Mouse (Mus musculus): ENCODE data around the gene Prune1.

Prune1 gene

DNA sequence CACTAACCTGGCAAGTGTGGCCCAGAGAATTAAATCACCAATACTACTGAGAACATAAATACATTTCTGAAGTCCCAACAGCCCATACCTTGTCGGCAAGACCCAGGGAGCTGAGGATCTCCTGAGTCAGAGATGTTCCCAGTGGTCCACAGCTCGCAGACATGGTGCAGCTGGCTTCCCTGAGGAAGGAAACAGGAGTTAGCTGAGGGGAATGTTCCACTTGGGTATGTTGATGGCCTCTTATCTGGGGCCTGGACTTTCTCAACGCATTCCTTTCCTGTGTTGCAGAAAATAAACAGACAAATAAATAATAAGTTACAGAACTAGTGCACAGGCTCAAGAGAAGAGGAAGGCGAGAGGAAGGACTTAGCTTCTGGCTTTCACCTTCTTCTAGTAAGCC is 24.4 kb upstream of the Prune1 start:
- DNase-seq (ENCODE audit: low read depth, low spot score): no peak

DNA sequence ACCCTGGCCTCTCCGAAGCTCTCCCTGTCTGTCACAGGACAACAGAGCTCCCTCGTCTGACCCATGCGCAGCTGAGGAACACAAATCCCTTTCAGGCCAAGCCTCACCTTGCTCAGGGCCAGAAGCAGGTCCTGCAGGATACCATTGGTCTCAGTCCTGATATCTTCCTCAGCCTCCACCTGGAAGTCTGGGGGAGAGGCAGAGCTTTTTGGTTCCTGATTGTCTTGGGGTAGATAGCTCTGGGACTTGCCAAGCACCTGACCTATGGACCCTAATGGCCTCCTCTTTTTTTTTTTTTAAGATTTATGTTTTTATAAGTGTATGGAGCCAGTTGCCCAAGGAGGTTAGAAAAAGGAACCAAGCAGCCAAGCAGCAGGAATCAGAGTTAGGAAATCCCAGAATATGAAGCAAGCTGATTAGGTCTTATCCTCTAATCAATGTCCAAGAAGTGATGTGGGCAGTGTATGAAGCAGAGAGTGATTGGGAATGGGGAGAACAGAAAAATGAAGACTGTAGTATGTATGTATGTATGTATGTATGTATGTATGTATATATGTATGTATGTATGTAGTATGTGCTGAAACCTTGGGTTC is 19.4 kb upstream of the Prune1 start:
- DNase-seq (ENCODE audit: low read depth, low spot score): no peak

DNA sequence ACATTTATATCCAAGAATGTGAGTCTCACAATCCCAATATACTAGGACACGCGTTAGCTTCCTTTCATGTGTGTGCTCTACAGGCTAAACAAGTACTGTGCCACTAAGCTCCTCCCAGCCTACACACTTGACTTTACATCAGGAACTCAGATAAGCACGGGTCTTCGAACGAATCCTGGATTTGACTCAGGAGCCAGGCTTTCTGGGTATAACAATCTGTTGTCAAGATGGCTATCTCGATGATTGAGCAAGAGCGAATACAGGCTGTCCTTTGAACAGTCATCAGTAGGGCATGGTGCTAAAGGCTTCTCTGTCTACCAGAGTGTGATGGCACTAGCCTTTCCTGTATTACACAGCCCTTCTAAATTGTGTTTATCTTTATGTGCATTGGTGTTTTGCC is 16.1 kb upstream of the Prune1 start:
- DNase-seq (ENCODE audit: low read depth, low spot score): no peak

DNA sequence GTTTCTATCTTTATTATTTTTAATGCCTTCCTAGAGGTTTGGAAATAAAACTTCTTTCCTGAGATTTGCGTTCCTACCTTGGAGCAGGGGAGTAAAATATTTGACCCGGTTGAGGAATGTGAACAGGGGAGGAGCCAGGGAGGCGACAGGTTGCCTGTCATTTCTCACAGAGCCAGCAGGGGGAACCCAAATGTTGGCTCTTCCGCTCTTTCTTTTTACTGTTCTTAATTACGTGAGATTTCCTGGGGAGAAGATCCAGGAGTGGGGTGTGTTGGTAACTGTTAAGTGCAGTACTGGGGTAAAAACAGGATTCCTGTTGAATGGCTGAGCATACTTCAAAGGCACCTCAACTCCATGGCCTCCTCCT is 14.2 kb upstream of the Prune1 start:
- no peak for DNase-seq (ENCODE audit: low read depth, low spot score)

DNA sequence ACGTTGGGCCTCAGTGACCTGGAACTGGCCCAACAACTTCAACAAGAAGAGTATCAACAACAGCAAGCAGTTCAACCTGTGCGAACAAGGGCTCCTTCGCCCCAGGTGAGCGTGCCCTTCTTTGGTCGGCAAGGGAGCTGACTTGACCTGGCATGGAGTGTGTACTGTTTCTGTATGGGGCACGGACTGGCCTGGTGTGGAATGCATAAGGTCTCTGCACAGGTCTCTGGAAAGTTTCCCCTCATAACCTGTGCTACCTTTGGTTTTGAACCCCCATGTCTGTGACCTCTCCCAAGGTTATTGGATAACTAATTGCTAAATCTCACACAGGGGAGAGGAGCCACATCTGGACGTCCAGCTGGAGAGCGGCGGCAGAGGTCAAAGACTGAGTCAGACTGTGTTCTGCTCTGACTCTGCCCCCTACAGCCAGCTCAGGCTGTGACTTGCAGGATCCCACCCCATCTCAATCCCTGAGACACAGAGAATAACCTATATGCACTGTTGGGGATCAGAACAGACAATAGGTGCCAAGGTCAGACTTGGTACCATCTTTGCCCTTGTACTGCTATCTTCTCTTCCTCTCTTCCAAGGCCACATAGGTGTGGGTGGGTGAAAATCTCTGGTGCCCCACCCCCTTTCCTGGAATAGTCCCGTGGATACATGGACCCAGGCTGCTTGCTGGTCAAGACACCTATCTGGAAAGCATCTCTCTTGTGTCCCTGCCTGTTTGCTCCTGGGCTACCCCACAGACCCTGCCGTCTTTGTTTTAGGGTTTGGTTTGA is 13.6 kb upstream of the Prune1 start:
- DNase-seq (ENCODE audit: low read depth, low spot score): no peak

DNA sequence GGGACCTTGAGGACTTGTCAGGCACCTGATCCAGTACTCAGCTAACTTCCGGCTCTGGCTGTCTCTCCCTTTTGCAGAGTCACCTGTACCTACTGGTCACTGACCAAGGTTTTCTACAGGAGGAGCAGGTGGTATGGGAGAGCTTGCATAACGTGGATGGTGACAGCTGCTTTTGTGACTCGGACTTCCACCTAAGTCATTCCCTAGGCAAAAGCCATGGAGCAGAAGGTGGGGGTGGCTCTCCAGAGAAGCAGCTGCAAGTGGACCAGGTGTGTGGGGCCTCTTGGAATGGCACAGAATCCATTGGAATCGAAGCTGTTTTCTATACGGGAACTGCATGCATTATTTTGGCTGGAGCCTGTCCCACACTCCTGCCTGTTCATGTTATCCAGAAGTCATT is 12.8 kb upstream of the Prune1 start:
- no peak for DNase-seq (ENCODE audit: low read depth, low spot score)

DNA sequence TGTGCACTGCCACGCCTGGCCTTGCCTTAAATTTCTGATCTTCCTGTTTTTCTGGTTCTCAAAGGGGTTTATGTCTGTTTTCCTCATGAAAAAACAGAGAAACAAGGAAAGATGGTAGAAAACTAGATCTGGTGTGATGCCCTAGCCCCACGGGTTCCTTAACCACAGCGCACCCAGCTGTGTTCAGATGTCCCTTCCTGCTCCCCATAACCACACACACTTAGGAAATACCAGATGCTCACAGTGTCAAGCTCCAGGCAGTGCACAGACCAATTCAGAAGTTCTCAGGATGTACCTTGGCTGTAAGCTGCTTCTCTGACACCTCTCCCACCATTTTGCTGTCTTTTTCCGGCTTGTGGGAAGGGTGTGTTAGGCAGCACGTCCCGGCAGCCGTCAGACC is 12.4 kb upstream of the Prune1 start:
- DNase-seq (ENCODE audit: low read depth, low spot score): no peak

DNA sequence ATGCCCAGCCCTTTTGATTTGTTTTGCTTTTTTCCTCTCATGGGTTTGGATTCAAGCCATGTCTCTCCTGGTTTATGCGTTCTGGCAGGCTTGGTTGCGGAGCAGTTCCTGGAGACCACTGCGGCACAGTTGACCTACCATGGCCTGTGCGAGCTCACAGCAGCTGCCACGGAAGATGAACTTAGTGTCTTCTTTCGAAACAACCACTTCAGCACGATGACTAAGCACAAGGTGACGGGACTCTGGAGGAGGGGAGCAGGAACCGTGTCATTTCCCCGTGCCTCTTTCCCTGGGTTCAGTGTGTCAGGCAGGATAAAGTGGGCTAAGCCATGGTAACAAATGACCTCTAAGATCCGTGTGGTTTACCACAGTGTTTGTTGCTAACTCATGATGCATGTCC is 11.7 kb upstream of the Prune1 start:
- DNase-seq (ENCODE audit: low read depth, low spot score): no peak

DNA sequence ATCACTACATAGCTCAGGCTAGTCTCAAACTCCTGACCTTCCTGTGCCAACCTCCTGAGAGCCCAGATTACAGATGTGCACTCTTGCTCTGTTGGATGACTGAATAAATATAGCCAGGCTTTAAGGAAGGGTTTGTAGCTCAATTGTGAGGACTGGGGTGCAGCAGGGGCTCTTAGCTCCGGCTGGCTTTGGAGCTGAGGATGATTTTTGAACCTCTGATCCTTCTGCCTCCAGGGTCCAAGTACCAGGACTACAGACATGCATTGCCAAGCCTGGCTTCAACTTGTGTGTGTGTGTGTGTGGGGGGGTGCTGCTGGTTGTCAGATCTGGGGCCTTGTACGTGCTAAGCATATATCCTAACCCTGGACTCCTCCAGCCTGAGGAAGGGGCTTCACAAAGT is 11.0 kb upstream of the Prune1 start:
- DNase-seq (ENCODE audit: low read depth, low spot score): no peak

DNA sequence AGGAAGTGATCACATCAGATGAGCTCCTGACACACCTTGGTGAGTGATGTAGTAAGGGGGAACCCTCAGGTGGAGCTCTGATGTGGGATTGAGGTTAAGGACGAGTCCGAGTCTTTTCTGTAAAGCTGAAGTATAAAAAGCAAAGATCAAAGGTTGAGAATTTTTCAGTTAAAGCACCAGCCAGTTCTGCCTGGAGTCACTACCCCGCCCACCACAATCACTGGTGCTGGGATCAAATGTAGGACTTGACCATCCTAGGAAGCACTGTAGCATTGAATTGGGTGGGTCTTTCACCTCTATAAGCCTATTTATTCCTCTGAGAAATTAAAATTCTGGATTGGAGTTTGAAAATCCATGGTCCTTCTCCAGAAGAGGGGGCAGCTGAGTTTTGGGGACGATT is 9.2 kb upstream of the Prune1 start:
- no peak for DNase-seq (ENCODE audit: low read depth, low spot score)

DNA sequence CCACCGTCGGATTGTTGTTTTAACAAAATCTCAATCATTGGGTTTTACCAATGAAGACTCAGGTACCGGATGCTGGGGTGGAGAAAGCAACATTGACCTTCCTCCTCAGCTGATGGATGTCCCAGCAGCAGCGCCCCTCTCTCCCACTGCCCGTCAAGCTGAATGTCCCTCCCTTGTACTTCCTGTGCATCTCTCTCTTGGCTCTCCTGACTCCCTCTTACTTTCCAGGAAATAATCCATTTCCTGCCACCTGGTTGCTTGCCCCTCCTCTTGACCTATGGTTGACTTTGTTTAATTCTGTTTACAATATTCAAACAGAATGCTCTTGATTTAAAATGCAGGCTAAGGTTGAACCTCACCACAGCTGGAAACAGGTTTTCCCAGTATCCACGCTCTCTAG is 8.3 kb upstream of the Prune1 start:
- DNase-seq (ENCODE audit: low read depth, low spot score): no peak

DNA sequence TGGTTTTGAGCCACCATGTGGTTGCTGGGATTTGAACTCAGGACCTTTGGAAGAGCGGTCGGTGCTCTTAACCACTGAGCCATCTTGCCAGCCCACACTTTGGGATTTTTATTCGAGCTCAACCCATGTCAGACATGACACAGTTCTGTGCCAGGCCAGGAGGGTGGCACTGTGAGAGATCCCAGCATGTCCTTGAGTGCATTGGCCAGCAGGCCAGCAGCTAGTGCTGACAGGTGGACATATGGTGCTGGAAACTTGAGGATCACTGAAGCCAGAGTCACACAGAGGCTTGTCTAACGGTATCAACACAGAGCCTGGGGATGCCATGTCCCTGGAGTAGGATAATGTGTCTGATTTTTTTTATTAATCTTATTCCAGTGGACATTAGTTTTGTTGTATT is 7.5 kb upstream of the Prune1 start:
- DNase-seq (ENCODE audit: low read depth, low spot score): no peak

DNA sequence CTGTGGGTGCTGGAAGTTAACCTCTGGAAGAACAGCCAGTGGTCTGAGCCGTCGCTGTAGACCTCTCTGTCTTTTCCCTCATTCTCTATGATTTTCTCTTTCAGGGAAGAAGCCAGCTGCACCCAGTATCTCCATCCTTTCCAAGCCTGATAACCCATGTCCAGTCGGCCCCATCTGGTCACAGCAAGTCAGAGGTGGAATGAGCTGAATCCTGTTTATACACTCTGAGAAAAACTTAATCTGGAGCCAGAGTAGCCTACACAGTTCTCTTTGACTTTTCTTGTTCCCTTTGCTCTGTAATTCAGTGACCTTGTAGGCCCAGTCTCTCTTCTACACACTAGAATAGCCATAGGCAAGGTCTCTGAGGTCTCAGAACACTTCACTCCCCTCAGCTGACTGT is 5.7 kb upstream of the Prune1 start:
- no peak for DNase-seq (ENCODE audit: low read depth, low spot score)

DNA sequence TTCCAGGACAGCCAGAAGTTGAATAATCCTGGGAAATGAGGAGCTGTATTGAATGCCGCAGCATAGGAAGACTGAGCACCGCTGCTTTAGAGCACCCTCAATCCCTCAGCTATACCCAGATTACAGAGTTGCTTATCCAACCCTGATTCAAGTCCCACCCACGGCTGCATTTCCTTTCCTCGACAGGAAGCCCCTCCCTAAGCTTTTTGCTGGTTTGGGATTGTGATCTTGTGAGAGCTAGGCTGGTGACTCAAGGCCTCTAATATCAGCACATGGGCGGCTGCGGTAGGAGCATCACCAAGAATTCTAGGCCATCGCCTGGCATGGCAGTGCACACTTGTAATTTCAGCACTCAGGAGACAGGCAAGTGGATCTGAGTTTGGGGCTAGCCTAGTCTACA is 4.6 kb upstream of the Prune1 start:
- no peak for DNase-seq (ENCODE audit: low read depth, low spot score)

DNA sequence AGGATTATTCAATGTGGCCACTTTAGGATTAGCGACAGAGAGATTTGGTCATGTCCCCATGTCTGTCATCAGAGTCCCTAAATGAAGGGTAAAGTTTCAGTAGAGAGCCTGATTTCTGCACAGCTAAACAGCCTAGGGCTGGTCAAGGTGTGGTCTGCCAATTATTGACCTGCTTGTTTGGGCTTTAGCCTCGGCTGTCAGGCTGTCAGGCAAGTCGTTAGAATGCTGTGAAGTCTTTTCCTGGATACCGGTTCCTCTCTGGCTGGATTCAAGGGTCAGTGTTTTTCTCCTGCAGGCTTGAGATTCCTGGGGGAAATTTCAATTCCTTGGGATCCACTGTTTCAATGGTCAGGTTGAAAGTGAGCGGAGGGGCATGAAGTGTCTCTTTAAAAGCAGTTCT is 4.1 kb upstream of the Prune1 start:
- no peak for DNase-seq (ENCODE audit: low read depth, low spot score)

DNA sequence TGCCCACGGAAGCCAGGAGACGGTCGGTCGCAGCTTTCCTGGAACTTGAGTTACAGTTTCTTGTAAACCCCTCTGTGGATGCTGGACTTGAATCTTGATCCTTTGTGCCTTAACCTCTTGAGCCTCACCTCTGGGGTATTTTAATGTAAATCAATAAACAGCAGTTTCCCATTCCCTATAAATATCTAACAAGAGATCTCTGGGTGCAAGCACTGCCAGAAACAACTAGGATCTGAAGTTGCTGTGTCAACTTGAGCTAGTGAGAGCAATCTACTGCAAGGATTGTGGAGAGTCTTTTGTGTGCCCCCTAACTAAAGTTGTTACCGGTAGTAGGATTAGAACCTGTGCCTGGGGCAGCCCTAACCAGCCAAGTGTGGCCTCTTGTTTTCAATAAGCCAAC is 3.5 kb upstream of the Prune1 start:
- no peak for DNase-seq (ENCODE audit: low read depth, low spot score)

DNA sequence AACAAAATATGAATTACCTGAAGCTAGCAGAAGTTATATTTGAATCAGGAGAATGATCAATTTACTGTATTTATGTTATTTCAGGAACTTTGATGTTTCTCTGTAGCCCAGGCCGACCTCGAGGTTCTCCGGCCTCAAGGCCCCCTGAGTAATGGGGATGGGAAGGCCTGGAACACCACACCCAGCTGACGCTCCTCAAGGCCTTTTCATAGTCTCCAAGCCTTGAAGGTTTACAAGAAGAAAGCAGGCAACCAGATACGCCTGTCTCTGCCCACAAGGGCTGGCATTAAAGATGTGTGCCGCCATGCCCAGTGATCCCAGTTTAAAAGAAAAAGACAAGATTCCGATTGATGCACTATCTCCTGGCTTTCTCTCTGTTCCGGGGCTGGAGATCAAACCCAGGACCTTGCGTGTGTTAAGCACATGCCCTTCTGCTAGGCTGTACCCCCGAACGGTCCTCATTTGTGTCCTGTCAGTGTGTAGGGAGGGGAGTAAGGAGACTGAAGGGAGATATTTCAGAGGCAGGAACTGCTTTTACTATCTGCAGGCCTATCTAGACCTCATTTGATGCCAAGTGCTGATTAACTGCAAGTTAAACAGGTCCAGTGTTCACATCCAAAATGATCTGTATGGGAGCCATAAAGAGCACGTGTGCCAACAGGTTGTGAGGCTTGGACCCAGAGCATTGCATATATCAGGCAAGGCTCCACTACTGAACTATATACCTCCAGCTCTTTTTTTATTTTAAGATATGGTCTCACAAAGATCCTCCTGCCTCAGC is 2.8 kb upstream of the Prune1 start:
- no peak for DNase-seq (ENCODE audit: low read depth, low spot score)

DNA sequence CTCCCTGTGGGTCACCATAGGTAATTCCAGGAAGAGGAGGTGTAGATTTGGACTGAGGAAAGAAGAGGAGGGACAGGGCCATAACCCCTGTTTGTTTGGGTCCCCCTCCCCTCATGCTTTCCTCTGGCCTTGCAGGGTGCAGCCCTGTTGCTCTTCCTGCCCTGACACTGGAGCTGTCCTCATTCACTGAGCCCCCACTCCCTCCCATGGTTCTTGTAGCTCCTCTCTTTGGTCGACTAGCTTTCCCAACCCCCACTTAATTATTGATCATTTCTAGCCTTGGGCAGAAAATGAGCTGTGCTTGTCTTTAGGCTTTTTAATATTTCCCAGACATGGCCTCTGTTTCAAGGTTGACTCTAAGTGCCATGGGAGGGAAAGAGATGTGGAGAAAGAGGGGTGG is 2.2 kb upstream of the Prune1 start:
- no peak for DNase-seq (ENCODE audit: low read depth, low spot score)

DNA sequence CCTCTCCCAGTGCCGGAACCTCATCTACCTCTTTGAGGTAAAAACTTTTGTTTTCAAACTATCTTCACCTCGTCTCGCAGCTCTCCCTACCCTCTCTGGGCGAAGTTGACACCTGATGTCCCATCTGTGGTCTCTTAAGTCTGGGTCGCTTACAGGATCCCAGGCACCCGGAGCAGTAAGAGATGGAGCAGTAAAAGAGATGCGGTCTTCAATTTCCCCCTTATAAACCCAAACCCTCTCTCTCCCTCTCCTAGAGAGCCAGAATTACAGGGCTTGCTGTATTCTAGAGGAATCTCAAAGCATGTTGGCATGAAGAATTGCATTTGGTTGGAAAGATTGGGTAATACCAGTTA is 1.7 kb upstream of the Prune1 start:
- no peak for DNase-seq (ENCODE audit: low read depth, low spot score)

DNA sequence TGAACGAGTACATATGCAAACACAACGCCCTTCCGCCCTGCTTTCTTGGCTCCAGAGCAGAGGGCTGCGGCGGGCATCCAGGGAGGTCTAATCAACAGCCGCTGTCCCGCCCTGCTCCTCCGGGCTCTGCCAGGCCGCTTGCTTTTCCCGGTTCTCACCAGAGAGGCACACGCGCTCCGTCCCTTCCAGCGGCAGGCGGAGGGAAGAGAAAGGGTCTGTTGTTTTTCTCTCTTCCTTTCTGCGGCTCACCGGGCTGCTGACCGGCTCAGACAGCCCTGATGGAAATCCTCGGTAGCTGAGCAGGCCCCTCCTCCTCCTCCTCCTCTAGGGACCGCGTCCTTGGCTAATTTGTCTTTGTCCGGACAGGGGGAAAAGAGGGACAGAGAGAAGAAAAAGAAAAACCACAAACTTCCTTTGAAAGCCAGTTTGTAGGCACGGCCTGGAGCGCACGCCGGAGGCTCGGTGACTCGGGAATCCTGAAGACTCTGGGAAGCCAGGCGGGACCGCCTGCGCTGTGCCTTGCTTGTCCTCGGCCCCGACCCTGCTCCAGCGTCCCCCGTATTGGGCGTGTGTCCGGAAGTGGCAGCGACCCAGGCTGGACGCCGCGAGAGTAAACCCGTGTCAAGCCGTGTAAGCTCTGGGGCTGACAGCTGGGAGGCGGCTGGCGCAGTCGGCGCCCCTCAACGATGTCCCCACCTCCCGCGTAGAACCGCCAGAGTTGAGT is 1.2 kb upstream of the Prune1 start:
- peak; percentile 78 for DNase-seq (ENCODE audit: low read depth, low spot score)

DNA sequence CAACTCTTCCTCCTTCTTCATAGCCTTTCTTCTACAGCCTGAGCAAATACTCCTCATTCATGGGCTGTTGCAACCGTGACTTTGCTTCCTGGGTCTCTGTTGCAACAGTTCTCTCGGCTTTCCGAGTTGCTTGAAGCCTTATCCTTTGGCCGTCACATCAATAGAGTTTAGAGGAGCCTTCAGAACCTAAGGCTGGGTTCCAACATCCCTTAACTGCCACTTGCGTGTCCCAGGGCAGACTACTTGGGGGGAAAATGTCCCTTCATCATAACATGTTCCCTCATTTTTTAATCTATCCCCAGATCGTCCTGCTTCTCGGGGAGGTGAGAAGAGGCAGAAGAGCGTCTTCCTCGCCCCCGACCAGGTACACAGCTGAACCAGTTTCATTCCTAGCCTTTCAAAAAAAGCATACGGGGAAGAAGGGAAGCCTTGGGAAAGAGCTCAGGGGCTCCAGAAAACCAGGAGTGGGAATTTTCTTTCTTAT is 547 bp upstream of the Prune1 start:
- DNase-seq (ENCODE audit: low read depth, low spot score): peak; percentile 56

DNA sequence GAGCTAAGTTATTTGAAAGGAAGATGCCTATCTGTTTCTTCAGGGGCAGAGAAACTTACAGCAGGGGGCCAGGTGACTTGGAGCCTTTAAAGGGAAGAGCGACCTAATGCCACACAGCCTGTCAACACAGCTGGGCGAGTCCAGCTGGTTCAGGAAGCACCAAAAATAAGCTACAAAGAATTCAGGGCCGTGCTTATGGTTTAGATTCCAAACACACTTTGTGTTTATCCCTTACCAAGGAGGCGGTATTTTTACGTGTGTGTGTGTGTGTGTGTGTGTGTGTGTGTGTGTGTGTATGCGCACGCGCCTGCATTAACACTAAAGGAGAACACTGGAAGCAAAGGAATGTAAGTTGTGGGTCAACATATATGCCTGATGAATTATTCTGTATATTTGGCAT is 1.1 kb downstream of the Prune1 start:
- DNase-seq (ENCODE audit: low read depth, low spot score): peak; percentile 43

Data from skeletal muscle tissue, adult 2 months (tissue).